Mouse (Mus musculus): ENCODE results near the gene Jdp2. TPM values are rescaled to one million over a fixed set of nuclear protein-coding genes. Genes with fewer than 3 reads are reported as not detected.
A peak's percentile ranks its signal among the peaks of the same experiment; 100 is the strongest.

Gene Jdp2
- polyA plus RNA-seq, 1 experiment from 2014 or later: 50.7 TPM

- TF ChIP-seq CTCF (IDR thresholded peaks at IDR 0.05): no peak
- DNase-seq (ENCODE audit: low read depth, low spot score) (no peak), ATAC-seq (no peak)
- in situ Hi-C loops (cut with MboI; ENCODE audit: low pct_unique_long_range_greater_than_20kb): no loop called here
- POLR2A ChIA-PET: no interaction called here
- CTCF ChIA-PET: no interaction called here
- no peaks in the 10 kb centered on the region for H3K27me3 ChIP-seq
Measured at GRCm38 (mm10) chr12:85617885-85618284, 19.1 kb downstream of the Jdp2 start.

- ATAC-seq (no peak), DNase-seq (ENCODE audit: low read depth, low spot score) (no peak)
- no peak for TF ChIP-seq CTCF (IDR thresholded peaks at IDR 0.05)
- ChIA-PET POLR2A (interaction anchor here (0.8 to 1.1 kb wide), 2 partner anchors 10 to 19 kb away, joined by 3 to 4 read pairs; no protein-coding TSS in a partner anchor), CTCF (no interaction called here)
- in situ Hi-C loops (cut with MboI; ENCODE audit: low pct_unique_long_range_greater_than_20kb): no loop called here
- H3K27me3 ChIP-seq: no peaks in the 10 kb centered on the region
Measured at GRCm38 (mm10) chr12:85618430-85618829, 19.6 kb downstream of the Jdp2 start.

GRCm38 (mm10) chr12:85619283-85619897 lies 20.6 kb downstream of the Jdp2 start:
- ATAC-seq (peak; percentile 73), DNase-seq (ENCODE audit: low read depth, low spot score) (peak; percentile 91)
- POLR2A ChIA-PET: interaction anchor here (0.8 to 1.1 kb wide), 3 partner anchors 11 to 20 kb away, joined by 3 to 4 read pairs (median 4); no protein-coding TSS in a partner anchor
- in situ Hi-C loops (cut with MboI; ENCODE audit: low pct_unique_long_range_greater_than_20kb): no loop called here
- no peaks in the 10 kb centered on the region for H3K27me3 ChIP-seq
- no peak for TF ChIP-seq CTCF (IDR thresholded peaks at IDR 0.05)
- CTCF ChIA-PET: interaction anchor here (1.0 to 1.6 kb wide), 3 partner anchors 21 to 40 kb away, joined by 3 to 4 read pairs (median 3); partner anchors contain the start of gene Jdp2

- DNase-seq (ENCODE audit: low read depth, low spot score) (no peak), ATAC-seq (peak; percentile 27)
- H3K27me3 ChIP-seq: no peaks in the 10 kb centered on the region
- in situ Hi-C loops (cut with MboI; ENCODE audit: low pct_unique_long_range_greater_than_20kb): no loop called here
- ChIA-PET CTCF (interaction anchor here (1.0 to 1.6 kb wide), 3 partner anchors 22 to 40 kb away, joined by 3 to 4 read pairs (median 3); partner anchors contain the start of gene Jdp2), POLR2A (interaction anchor here (1.0 kb wide), 1 partner anchor 20 kb away, joined by 4 read pairs; no protein-coding TSS in a partner anchor)
- TF ChIP-seq CTCF (IDR thresholded peaks at IDR 0.05): no peak
Measured at GRCm38 (mm10) chr12:85619898-85620443, 21.1 kb downstream of the Jdp2 start.

- DNase-seq (ENCODE audit: low read depth, low spot score) (no peak), ATAC-seq (no peak)
- POLR2A ChIA-PET: no interaction called here
- H3K27me3 ChIP-seq: no peaks in the 10 kb centered on the region
- CTCF ChIA-PET: no interaction called here
- in situ Hi-C loops (cut with MboI; ENCODE audit: low pct_unique_long_range_greater_than_20kb): no loop called here
- no peak for TF ChIP-seq CTCF (IDR thresholded peaks at IDR 0.05)
Measured at GRCm38 (mm10) chr12:85621027-85621426, 22.2 kb downstream of the Jdp2 start.

GRCm38 (mm10) chr12:85621673-85622072 lies 22.8 kb downstream of the Jdp2 start:
- CTCF ChIA-PET: interaction anchor here (1.3 kb wide), 1 partner anchor 11 kb away, joined by 3 read pairs; no protein-coding TSS in a partner anchor
- in situ Hi-C loops (cut with MboI; ENCODE audit: low pct_unique_long_range_greater_than_20kb): no loop called here
- POLR2A ChIA-PET: interaction anchor here (1.1 kb wide), 1 partner anchor 11 kb away, joined by 4 read pairs; no protein-coding TSS in a partner anchor
- DNase-seq (ENCODE audit: low read depth, low spot score) (no peak), ATAC-seq (no peak)
- TF ChIP-seq CTCF (IDR thresholded peaks at IDR 0.05): no peak
- no peaks in the 10 kb centered on the region for H3K27me3 ChIP-seq

GRCm38 (mm10) chr12:85623711-85624110 lies 24.9 kb downstream of the Jdp2 start:
- no peaks in the 10 kb centered on the region for H3K27me3 ChIP-seq
- ChIA-PET CTCF (no interaction called here), POLR2A (no interaction called here)
- DNase-seq (ENCODE audit: low read depth, low spot score) (no peak), ATAC-seq (peak; percentile 20)
- in situ Hi-C loops (cut with MboI; ENCODE audit: low pct_unique_long_range_greater_than_20kb): no loop called here
- no peak for TF ChIP-seq CTCF (IDR thresholded peaks at IDR 0.05)

- H3K27me3 ChIP-seq: no peaks in the 10 kb centered on the region
- ChIA-PET POLR2A (interaction anchor here (0.6 kb wide), 1 partner anchor 139 kb away, joined by 4 read pairs; no protein-coding TSS in a partner anchor), CTCF (no interaction called here)
- TF ChIP-seq CTCF (IDR thresholded peaks at IDR 0.05): no peak
- no peak for ATAC-seq
- DNase-seq (ENCODE audit: low read depth, low spot score): no peak
- in situ Hi-C loops (cut with MboI; ENCODE audit: low pct_unique_long_range_greater_than_20kb): no loop called here
Measured at GRCm38 (mm10) chr12:85624652-85625051, 25.8 kb downstream of the Jdp2 start.

GRCm38 (mm10) chr12:85625852-85626251 lies 27.0 kb downstream of the Jdp2 start:
- DNase-seq (ENCODE audit: low read depth, low spot score): no peak
- POLR2A ChIA-PET: no interaction called here
- H3K27me3 ChIP-seq: no peaks in the 10 kb centered on the region
- no peak for TF ChIP-seq CTCF (IDR thresholded peaks at IDR 0.05)
- in situ Hi-C loops (cut with MboI; ENCODE audit: low pct_unique_long_range_greater_than_20kb): no loop called here
- no peak for ATAC-seq
- CTCF ChIA-PET: no interaction called here

GRCm38 (mm10) chr12:85629661-85630481 lies 31.0 kb downstream of the Jdp2 start:
- TF ChIP-seq CTCF (IDR thresholded peaks at IDR 0.05): no peak
- in situ Hi-C loops (cut with MboI; ENCODE audit: low pct_unique_long_range_greater_than_20kb): no loop called here
- ATAC-seq: no peak
- DNase-seq (ENCODE audit: low read depth, low spot score): no peak
- ChIA-PET POLR2A (no interaction called here), CTCF (no interaction called here)
- H3K27me3 ChIP-seq: no peaks in the 10 kb centered on the region

GRCm38 (mm10) chr12:85631196-85631595 lies 32.4 kb downstream of the Jdp2 start:
- DNase-seq (ENCODE audit: low read depth, low spot score): no peak
- no peak for TF ChIP-seq CTCF (IDR thresholded peaks at IDR 0.05)
- no peak for ATAC-seq
- ChIA-PET CTCF (no interaction called here), POLR2A (no interaction called here)
- no peaks in the 10 kb centered on the region for H3K27me3 ChIP-seq
- in situ Hi-C loops (cut with MboI; ENCODE audit: low pct_unique_long_range_greater_than_20kb): no loop called here
